Mouse (Mus musculus): ENCODE measurements around the gene Fut8. TPM values are rescaled to one million over a fixed set of nuclear protein-coding genes. Genes with fewer than 3 reads are reported as not detected.

Gene Fut8
- 22.3 TPM for polyA plus RNA-seq (2017; shearing (Covaris generic))

DNA sequence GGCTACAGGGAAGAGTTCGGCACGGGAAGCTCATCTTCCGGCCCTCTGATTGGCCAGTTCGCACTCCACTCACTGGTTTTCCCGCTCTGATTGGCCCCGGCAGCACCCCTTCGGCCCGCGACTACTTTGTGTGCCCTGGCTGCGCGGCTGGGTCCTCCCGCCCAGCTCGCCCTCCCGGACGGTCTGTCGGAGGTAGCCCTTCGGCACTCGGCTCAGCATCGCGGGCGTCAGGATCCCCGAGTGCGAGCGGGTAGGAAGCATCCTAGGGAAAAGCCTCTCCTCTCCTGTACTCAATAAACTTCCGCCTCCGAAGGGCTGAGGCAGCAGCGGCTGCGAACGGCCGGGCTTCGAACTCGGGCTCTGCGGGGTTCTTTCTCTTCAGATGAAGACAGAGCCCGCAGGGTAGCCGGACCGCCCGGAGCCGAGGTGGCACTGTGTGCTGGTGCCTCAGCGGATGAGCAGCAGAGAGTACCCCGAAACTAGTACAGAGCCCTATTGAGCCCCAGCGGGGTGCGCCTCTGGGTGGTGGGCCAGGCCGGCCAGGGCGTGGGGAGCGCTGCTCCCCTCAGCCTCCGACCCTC, at the start of gene Fut8:
Gene Fut8, plus strand, starts transcription at position 176 of the 581 bp plus-strand sequence.

Data from activated CD4-positive, CD25-positive, alpha-beta regulatory T cell, adult 9 weeks (primary cell).